Mouse (Mus musculus) heart, adult 2 months (tissue): ENCODE measurements at regions not wholly inside any gene's neighbourhood (a gene's known extent, or its start where the extent isn't known, plus 50 kb on each side); places are given as distances from the start of the nearest gene placed in this dataset.
A peak's percentile ranks its signal among the peaks of the same experiment; 100 is the strongest.

ENCODE experiments used
- DNase-seq, 2 experiments: peaks; one replicate each; pipeline ENCODE4 v3.0.0; 2021
- H3K27ac ChIP-seq: fragments of 200-600 bp; 2 replicates; pipeline ENCODE4 v1.8.1; 2022
- H3K27me3 ChIP-seq: fragments of 200-500 bp; 2 replicates; pipeline ENCODE4 v1.6.1; 2012; ENCODE audit warnings: mild to moderate bottlenecking, low read length, inconsistent platforms, mixed read lengths; ENCODE audit not compliant: control insufficient read depth, insufficient read depth
- H3K36me3 ChIP-seq: fragments of 200-500 bp; 2 replicates; pipeline ENCODE4 v1.6.1; 2012; ENCODE audit warnings: low read length, inconsistent platforms; ENCODE audit not compliant: control insufficient read depth, insufficient read depth
- H3K4me1 ChIP-seq: fragments of 200-500 bp; 2 replicates; pipeline ENCODE4 v1.6.1; 2011; ENCODE audit warnings: low read length; ENCODE audit not compliant: control insufficient read depth, insufficient read depth
- H3K4me3 ChIP-seq: fragments of 200-600 bp; 2 replicates; pipeline ENCODE4 v1.8.1; 2022
- H3K79me2 ChIP-seq: fragments of 200-500 bp; replicated peaks from 2 replicates; pipeline ENCODE4 v1.6.1; 2012; ENCODE audit warnings: mild to moderate bottlenecking, inconsistent platforms, low read length, moderate library complexity, mixed read lengths; ENCODE audit not compliant: control insufficient read depth, insufficient read depth
- H3K9ac ChIP-seq: fragments of 200-500 bp; 2 replicates; pipeline ENCODE4 v1.6.1; 2012; ENCODE audit warnings: low read depth, mild to moderate bottlenecking, control low read depth, inconsistent platforms, low read length, mixed read lengths
- CTCF ChIP-seq: fragments of 200-600 bp; IDR thresholded peaks from 2 replicates; pipeline ENCODE4 v1.8.1; 2022; ENCODE audit warnings: antibody characterized with exemption, mild to moderate bottlenecking, moderate library complexity
- EP300 ChIP-seq: fragments of 200-500 bp; IDR thresholded peaks from 2 replicates; pipeline ENCODE4 v1.6.1; 2011; ENCODE audit warnings: low read depth, low read length, control low read depth; ENCODE audit not compliant: insufficient read depth
- POLR2A ChIP-seq: fragments of 200-500 bp; IDR thresholded peaks from 2 replicates; pipeline ENCODE4 v1.6.1; 2011; ENCODE audit warnings: mild to moderate bottlenecking, low read depth, low read length, control low read depth; ENCODE audit not compliant: insufficient read depth
- WGBS: fragments of 180-500 bp; shearing (Covaris S2); methylation state at CpG from one replicate; pipeline ENCODE4 v1.1.7; 2018; 5-methylcytosine and 5-hydroxymethylcytosine counted together
- intact Hi-C: fragments of 180-260 bp; cut with DNase I; formaldehyde crosslinking; loops from one replicate; pipeline ENCODE4 v1.15.1; 2025

DNA sequence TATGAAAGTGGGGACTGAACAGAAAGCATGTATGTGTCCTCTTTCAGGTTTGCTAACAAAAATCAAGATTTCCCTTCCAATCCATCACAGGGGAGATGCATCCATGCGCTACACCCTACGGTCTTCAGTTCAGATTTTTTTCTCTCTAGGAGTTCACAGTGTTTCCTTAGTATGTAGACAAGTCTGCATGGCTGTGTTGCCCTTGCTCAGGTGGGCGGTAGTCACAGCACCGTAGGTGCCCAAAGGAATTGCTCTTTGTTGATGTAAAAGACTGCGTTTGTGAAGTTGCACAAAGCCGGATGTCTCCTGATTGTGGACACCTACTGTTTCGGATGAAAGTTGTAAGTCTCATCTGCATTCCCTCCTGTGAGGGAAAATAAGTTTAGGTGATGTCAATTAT lies 327.8 kb upstream of the Sox11 start:
- H3K4me3 ChIP-seq = no peak overlapping the region
- H3K27me3 ChIP-seq = no peaks in the 10 kb centered on the region
- H3K36me3 ChIP-seq = no peaks in the 10 kb centered on the region
- no peak for DNase-seq
- no peak overlapping the region for H3K27ac ChIP-seq
- H3K79me2 ChIP-seq = no peaks in the 10 kb centered on the region
- H3K4me1 ChIP-seq = no peaks in the 10 kb centered on the region
- WGBS = 69% methylated on average over 7 of the region's 7 CpGs
- H3K9ac ChIP-seq = no peak overlapping the region
- intact Hi-C loops = no loop called here
- no peak for TF ChIP-seq CTCF
- TF ChIP-seq EP300 = no peak
- TF ChIP-seq POLR2A = no peak

DNA sequence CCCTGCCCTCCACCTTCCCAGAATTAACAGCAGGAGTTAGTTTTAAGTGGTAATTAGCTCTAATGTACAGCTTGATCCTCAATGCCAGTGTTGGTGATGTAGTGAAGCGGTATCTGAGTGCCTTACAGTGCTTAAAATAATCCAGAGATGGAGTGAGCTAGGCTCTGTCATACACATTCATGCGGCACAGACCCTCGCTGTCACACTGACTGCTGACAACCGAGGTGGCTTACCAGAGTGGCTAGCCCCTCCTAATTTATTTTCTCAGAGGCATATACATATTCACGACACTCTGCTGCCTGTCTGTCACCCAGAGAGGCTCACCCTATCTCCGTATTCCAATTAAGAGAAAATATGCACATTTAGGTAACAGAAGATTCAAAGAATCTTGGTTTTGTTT lies 327.2 kb upstream of the Sox11 start:
- no peaks in the 10 kb centered on the region for H3K36me3 ChIP-seq

DNA sequence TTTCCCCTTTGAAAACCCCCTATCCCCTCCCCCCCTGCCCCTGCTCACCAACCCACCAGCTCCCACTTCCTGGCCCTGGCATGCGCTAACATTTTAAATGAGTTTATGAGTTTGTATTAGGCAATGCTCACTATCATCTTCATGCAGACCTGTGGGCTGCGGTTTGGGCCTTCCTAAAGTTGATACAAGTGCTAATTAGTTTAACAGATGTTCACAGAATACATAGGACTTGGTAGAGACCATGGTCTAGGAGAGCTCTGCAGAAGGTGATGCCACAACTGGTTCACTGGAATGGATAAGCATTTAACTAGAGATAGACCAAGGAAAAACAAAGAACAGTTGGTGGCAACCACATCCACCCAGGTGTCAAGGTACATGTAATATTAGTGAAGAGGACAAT lies 324.1 kb upstream of the Sox11 start:
- 42% methylated on average over 2 of the region's 2 CpGs for WGBS
- TF ChIP-seq POLR2A (no peak), EP300 (no peak), CTCF (no peak)
- Histone ChIP-seq H3K36me3 (no peaks in the 10 kb centered on the region), H3K4me3 (no peak overlapping the region), H3K27ac (no peak overlapping the region), H3K79me2 (no peaks in the 10 kb centered on the region), H3K9ac (no peak overlapping the region), H3K4me1 (no peaks in the 10 kb centered on the region), H3K27me3 (no peaks in the 10 kb centered on the region)
- intact Hi-C loops = no loop called here
- DNase-seq = no peak

More for the DNA sequence above, 327.2 kb upstream of the Sox11 start:
- TF ChIP-seq CTCF = no peak
- TF ChIP-seq POLR2A = no peak
- TF ChIP-seq EP300 = no peak
- intact Hi-C loops = no loop called here
- Histone ChIP-seq H3K4me3 (no peak overlapping the region), H3K4me1 (no peaks in the 10 kb centered on the region), H3K27me3 (no peaks in the 10 kb centered on the region), H3K9ac (no peak overlapping the region), H3K79me2 (no peaks in the 10 kb centered on the region), H3K27ac (no peak overlapping the region)
- no peak for DNase-seq
- WGBS = 67% methylated on average over 6 of the region's 6 CpGs

DNA sequence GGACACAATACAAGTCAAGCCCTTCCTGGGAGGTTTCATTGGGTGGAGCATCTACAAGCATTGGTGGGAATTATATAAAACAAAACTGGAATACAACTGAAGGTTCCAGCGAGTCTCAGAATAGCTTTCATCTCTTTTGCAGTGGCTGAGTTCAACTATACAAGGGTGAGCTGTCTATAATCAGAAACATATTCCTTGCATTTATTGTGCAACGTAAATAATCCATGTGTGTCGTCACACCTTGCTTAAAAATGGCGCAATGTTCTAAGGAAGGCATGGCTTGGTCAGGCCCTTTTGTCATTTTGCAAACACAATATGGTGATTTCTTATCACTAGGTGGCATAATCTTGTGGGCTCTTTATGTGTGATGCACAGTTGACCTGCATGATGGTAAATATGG lies 320.8 kb upstream of the Sox11 start:
- no peak overlapping the region for H3K9ac ChIP-seq
- H3K36me3 ChIP-seq = no peaks in the 10 kb centered on the region

DNA sequence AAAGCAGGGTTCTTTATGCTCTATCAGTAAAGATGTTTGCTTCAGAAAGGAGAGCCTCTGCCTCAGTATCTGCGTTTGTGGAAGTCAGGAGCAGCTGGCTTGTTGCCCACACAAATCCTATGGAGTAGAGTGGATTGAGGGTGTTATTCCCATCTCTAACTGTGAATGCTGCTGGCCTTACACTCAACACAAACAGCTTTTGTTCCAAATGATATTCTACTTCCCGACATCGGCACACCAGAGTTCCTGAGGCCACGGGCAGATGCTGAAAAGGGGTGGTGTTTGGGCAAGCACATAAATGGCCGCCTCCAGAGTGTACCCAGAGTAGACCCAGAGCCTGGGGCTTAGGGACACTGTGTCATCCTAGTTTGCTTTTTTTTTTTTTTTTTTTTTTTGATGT lies 320.3 kb upstream of the Sox11 start:
- DNase-seq = no peak
- no peak for TF ChIP-seq CTCF
- TF ChIP-seq POLR2A = no peak
- TF ChIP-seq EP300 = no peak
- H3K4me3 ChIP-seq = no peak overlapping the region
- WGBS = 66% methylated on average over 5 of the region's 5 CpGs
- intact Hi-C loops = no loop called here
- H3K9ac ChIP-seq = no peak overlapping the region
- no peak overlapping the region for H3K27ac ChIP-seq
- H3K36me3 ChIP-seq = no peaks in the 10 kb centered on the region
- no peaks in the 10 kb centered on the region for H3K27me3 ChIP-seq
- no peaks in the 10 kb centered on the region for H3K79me2 ChIP-seq
- H3K4me1 ChIP-seq = no peaks in the 10 kb centered on the region

More for the DNA sequence above, 320.8 kb upstream of the Sox11 start:
- no peaks in the 10 kb centered on the region for H3K27me3 ChIP-seq
- no peaks in the 10 kb centered on the region for H3K79me2 ChIP-seq
- no peak overlapping the region for H3K4me3 ChIP-seq
- no peak overlapping the region for H3K27ac ChIP-seq
- intact Hi-C loops = no loop called here
- TF ChIP-seq CTCF (no peak), POLR2A (no peak), EP300 (no peak)
- WGBS = 90% methylated on average over 4 of the region's 4 CpGs
- no peak for DNase-seq
- no peaks in the 10 kb centered on the region for H3K4me1 ChIP-seq

DNA sequence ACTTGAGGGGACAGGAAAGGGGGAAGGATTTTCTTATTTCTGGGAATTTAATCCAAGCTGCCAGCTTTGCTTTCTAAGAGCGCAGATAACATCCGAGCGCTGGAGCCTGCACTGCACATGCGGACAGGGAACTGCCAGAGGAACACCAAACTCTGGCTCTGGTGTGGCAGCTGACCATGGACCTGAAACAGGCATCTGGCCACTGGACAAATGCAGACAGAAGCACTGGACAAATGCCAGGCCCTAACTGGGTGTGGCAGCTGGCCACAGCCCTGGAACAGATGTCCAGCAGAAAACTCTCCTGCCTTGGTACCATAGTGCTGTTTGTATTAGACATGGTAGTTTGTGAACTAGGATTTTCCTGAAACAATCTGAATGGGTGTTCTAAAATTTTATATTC lies 315.2 kb upstream of the Sox11 start:
- WGBS = 44% methylated on average over 4 of the region's 4 CpGs
- intact Hi-C loops = no loop called here
- Histone ChIP-seq H3K79me2 (no peaks in the 10 kb centered on the region), H3K9ac (no peak overlapping the region), H3K27ac (no peak overlapping the region), H3K36me3 (no peaks in the 10 kb centered on the region), H3K4me3 (no peak overlapping the region), H3K4me1 (no peaks in the 10 kb centered on the region), H3K27me3 (no peaks in the 10 kb centered on the region)
- no peak for TF ChIP-seq EP300
- TF ChIP-seq CTCF = no peak
- no peak for TF ChIP-seq POLR2A
- peak; percentile 53 to 58 for DNase-seq
